Mouse (Mus musculus) embryo, embryonic 9.5 days (tissue): ENCODE results near the gene Prrg4.
"Not testable (repeated sequence)": the region's sequence is repeated elsewhere in the genome, so short reads cannot be mapped to it uniquely, and the experiment has no call there.

Experiments
- DNase-seq: peaks from one replicate; pipeline ENCODE4 v3.0.0-alpha.2; 2017; ENCODE audit errors: extremely low spot score

Prrg4 gene

DNA sequence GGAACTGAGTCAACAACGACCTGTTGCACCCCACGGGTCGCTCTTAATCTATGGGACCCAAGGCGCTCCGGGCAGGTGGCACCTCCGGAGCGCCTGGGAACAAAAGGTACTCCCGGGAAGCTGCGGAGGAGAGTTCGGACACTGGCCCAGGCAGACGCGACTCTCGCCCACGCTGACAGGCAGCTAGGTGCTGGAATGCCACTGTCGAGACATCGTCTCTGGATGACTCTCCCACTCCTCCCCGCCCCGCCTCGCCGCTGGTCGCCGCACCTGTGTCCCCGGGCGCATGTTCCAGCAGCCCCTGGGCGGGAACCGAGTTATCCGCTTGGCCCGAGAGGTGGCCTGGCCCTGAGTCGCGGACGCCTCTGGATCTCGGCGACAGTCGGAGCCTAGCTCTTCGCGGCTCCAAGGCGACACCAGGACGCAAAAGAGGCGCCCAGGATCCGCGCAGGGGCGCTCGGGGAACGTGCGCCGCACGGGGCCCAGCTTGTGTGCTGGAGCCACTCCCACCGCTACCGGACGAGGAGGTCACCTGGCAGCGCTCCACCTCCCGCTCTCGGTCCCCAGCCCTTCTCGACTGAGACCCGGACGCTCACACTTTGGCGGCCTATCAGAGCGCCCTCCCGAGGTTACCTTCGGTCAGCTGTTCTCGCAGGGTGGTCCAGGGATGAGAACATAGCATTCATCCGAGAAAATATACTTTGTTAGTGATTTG, at the start of gene Prrg4:
Gene Prrg4 (minus strand): TSS at position 601 of the 715 bp plus-strand sequence.
- peak; percentile 65 for DNase-seq

- DNase-seq, result peak; percentile 52
Measured at GRCm38 (mm10) chr2:104887882-104888566, 38.3 kb upstream of the Prrg4 start.

DNA sequence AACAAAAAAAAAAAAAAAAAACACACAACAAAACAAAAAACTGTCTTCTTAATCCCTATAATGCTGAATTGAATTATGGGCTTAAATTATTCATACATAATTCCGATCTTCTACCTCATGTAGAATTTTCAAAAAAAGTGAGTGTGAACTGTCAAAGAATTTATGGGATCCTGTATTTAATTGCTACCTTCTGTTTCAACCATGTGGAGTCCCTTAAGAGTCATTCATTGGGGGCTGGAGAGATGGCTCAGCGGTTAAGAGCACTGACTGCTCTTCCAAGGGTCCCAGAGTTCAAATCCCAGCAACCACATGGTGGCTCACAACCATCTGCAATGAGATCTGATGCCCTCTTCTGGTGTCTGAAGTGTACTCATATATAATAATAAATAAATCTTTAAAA, 37.7 kb upstream of the Prrg4 start:
- not testable (repeated sequence) for DNase-seq

DNA sequence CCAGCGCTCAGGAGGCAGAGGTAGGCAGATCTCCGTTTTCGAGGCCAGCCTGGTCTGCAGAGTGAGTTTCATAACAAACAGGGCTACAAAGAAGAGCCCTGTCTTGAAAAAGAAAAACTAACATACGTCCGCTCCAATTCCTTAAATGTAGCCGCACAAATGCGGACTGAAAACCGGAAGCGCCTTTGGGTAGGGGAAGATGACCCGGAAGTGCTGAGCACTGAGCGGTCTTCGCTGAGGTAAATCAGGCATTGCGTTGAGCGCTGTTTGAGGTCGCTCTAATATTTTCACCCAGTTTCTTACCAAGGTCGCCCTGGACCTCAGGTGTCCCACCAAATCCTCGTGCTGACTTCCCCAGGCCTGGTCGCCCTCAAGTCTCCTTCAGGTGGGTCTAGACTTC, 36.4 kb upstream of the Prrg4 start:
- no peak for DNase-seq

- no peak for DNase-seq
Measured at GRCm38 (mm10) chr2:104878794-104879193, 29.1 kb upstream of the Prrg4 start.

DNA sequence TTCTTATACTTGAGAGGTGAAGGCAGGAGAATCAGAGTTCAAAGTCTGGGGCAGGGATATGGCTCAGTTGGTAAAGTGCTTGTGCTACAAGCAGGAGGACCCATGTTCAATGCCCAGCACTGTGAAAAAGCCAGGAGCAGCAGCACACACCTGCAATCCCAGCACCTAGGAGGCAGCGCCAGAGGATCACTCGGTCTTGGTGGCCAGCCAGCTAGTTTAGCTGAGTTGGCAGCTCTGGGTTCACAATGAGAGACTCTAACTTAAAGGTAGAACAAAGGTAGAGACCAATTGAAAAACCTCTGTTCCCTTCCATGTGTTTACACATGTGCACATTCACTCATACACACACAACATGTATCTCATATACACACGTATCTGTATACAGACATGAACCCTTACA, 19.4 kb upstream of the Prrg4 start:
- DNase-seq, result no peak

- no peak for DNase-seq
Measured at GRCm38 (mm10) chr2:104867282-104867855, 17.7 kb upstream of the Prrg4 start, which contains the start of gene Ccdc73. Gene Ccdc73, plus strand, starts transcription at chr2:104867805.

GRCm38 (mm10) chr2:104864176-104864860, 14.6 kb upstream of the Prrg4 start:
- DNase-seq, result no peak

DNA sequence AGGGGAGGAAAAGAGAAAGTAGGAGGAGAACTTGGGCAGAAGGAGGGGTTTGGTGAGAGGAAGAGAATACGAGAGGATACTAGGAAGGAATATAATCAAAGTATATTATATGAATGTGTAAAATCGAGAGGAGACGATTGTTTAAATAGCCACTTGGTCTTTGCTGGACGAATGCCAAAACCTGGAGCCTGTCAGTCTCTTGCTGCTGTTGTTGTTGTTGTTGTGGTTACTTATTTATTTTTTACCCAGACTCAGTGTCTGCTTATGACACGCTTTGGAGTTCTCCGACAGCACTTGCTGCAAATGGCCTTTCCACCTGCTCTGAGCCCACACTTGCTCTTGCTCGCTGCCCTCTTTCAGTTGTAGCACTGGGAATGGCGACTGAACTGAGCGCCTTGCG, 10.8 kb upstream of the Prrg4 start:
- no peak for DNase-seq

DNA sequence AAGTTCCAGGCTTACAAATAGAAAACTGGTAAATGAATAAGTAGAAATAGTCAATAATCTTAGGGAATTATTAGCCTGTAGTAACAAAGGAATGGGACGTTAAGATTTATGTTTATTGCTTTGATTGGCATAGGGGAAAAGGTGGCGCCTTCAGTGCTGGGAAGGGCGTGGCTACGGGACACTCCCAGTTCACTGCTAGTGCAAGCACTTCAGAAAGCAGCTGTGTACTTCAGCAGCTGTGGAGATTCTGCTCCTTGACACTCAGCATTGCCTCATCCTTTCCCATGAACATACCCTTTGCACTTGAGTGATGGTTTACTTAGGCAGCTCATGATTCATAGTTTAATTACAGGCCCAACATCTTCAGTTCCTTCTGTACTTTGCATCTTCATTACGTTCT, 9.4 kb upstream of the Prrg4 start:
- no peak for DNase-seq

GRCm38 (mm10) chr2:104858083-104858482, 8.4 kb upstream of the Prrg4 start:
- DNase-seq, result not testable (repeated sequence)

GRCm38 (mm10) chr2:104856218-104856617, 6.5 kb upstream of the Prrg4 start:
- DNase-seq, result no peak

- DNase-seq, result no peak
Measured at GRCm38 (mm10) chr2:104855732-104856131, 6.1 kb upstream of the Prrg4 start.

DNA sequence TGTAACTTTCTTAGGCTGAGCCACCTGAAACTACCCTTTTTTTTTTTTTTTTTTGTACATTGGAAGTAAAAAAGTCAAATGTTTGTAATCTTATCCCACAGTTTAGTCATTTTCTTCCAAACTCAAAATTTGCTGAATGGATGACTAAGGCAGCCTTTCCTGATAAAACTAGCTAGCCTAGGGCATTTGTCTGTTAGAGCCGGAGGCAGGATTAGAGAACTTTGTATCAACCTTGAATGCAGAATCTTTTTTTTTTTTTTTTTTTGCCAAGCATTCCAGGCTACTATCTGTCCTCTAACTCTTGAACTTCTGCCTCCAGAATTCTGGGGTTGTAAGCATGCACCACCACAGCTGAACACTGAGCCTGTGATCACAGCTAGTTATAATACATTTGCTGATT, 5.2 kb upstream of the Prrg4 start:
- DNase-seq, result no peak

GRCm38 (mm10) chr2:104852546-104852945, 2.9 kb upstream of the Prrg4 start:
- no peak for DNase-seq

DNA sequence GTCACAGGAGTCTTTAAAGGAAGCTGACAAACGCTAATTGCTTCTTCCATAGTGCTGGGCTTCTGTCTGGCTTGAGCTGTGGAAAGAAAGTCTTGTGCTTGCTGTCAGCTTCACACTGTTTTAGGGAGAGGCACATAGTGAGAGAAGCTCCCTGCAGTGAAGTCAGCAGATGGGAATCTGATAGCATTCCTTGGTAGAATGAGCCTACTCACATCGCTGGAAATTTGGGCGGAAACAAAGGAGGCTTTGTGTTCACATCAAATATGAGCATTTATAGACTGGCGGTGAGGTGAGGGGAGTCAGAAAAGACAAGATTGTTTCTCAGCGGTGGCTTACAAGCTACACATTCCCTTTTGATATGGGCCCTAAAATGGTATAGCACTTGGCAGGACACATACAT, 2.0 kb upstream of the Prrg4 start:
- no peak for DNase-seq

GRCm38 (mm10) chr2:104849991-104850359, 299 bp upstream of the Prrg4 start:
- DNase-seq, result no peak

GRCm38 (mm10) chr2:104848235-104849161, 1.2 kb downstream of the Prrg4 start:
- no peak for DNase-seq

DNA sequence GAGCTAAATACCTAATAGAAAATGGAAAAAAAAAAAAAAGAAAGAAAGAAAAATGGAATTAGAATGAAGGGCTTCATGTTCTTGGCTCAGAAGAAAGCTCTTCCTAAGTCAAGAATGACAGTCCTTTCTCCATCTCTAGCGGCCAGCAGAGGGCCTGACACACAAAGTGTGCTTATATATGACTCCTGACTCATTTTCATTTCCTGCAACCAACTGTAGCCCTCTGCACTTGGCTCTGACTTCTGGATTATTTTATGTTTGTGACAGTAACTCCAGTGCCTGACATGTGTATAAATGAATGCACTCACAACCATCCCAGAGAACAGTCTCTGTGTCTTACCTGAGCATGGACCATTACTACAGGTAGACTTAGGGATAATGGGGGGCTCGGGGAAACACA, 2.0 kb downstream of the Prrg4 start:
- DNase-seq, result no peak

DNA sequence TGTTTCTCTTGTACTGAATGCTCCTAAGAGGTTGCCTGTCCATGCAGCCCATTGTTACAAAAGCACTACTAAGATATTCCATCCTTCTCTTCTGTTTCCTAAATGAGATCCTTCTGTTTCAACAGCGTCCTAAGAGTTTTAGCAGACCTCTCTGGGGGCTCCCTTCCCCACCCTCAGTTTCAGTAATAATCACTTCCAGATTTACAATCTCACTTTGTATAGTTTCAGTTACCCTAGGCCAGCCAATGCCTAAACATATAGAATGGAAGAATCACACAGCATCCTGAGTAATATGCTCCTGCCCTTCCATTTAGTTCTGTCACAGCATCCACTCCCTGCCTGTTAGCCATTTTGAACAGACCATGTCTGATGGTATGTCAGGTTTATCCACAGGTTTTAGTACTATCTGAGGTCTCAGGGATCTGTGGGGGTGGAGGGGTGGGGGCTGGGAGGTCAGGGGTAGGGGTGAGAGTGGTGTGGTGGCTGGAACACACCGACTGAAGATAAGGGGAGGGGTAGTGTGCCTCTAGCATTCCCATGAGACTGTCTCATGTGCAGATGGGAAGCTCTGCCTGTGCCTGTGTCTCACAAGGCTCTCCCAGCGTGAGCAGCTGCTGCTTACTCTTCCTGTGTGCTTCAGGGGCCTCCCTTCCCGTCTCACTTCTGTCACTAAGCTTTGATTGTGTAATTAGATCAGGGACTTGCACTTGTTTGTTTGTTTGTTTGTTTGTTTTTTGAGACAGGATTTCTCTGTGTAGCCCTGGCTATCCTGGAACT, 2.9 kb downstream of the Prrg4 start:
- DNase-seq, result peak; percentile 10

DNA sequence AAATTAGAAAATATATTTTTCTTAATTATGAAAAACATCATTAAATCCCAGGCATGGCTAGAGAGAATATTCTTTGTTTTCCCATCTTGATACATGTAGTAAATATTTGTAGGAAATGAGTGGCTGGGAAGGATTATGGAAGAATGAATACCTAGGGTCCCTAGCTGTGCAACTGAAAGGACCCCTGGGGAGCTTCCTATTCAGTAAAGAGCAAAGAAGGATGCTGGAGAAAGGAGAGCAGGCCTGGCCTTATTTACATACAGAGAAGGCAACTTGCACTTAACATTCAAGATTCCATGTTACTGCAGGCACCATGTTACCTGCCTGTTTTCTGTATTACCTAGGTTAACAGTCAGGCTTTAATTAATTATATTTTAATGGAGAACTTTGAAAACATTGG, 7.1 kb downstream of the Prrg4 start:
- no peak for DNase-seq
